Mouse (Mus musculus) mesoderm, embryonic 11.5 days (tissue): ENCODE measurements around the gene Klk13.

Source experiments
- DNase-seq: peaks from one replicate; pipeline ENCODE4 v3.0.0-alpha.2; 2012; ENCODE audit warnings: low read depth, low spot score

The Klk13 gene

DNA sequence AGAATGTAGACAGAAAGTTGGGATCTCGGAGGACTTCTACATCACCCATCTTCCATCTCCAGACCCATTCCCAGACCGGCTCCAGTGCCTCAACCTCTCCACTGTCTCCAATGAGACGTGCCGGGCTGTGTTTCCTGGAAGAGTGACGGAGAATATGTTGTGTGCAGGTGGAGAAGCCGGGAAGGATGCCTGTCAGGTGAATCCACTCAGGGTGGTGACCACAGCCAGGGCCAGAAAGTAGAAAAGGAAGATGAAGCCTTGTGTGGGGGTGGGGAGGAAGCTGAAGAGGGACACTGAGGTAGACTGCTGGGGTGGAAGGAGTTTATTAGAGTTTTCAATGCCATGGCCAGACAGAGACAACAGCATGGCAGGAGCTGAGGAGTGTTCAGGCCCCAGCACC is 59.5 kb downstream of the Klk13 start:
- DNase-seq, result no peak

GRCm38 (mm10) chr7:43772901-43773300 is 60.5 kb downstream of the Klk13 start:
- DNase-seq, result no peak

DNA sequence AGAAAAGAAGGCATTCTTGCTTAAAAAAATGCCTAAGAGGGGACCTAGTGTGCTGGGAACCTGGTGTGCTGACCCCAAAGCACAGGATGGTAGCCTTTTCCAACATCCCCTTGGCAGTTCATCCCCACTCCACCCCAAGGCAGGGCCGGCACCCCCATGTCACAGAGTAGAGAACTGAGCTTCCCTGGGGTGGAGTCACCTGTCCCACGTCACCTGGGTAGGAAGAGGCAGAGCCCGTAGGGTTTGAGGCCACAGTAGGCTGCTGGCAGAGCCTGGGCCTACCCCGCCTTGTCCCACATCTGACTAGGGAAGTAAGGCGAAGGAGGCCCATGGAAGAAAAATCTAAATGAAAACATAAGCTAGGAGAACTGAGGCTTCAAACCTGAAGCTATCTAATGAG is 62.0 kb downstream of the Klk13 start, which contains the start of gene Klk11:
Gene Klk11 (plus strand): TSS at position 241 of the 400 bp plus-strand sequence.
- DNase-seq, result no peak

DNA sequence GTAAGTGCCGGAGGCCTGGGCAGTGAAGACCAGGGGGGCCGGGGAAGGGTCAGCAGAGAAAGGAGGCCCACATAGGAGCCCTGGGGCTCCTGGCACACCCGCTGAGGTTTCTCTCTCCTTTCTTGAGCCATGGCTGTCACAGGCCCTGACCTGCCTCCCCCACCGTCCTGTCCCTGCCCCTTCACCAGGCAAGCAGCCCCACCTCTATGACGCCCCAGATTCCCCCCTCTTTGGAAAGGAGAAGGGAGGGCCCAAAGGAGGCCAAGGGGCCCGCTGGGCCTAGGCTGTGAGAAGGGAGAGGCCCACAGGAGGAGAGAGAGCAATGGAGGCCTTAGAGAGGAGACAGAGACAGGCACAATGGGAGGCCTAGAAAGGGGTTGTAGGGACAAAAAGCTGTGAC is 62.4 kb downstream of the Klk13 start:
- DNase-seq, result no peak

DNA sequence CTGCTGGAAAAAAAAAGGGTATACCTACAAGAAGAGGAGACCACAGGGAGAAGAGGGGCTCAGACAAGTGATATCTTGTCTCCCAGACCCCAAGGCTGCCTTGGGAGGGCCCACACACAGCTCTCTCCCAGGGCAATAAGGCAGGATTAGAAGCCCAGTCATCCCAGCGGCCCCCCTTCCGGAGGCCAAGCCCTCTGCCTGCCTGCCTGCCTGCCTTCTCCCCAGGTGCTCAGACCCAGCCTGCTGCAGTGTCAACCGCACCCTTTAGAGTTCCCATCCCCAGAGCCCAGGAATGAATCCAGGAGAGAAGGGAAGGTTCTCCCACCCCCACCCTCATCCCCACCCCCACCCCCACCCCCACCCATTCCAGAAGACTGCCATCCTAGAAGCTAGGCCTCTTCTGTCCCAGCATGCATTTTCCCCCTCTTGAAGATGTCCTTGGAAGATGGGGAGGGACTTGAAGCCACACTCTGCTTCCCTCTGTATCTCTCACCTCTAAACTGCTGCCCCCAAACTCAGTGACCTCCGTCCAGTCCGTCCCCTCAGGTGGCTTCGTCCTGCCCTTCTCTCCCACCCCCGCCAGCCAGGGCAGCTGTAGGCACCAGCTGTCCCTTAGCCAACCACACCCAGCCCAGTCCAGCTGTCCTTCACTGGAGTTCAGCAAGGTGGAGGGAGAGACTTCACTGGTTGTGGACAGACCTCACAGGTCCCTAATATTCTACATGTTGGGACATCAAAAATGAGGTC is 63.1 kb downstream of the Klk13 start:
- DNase-seq, result no peak

DNA sequence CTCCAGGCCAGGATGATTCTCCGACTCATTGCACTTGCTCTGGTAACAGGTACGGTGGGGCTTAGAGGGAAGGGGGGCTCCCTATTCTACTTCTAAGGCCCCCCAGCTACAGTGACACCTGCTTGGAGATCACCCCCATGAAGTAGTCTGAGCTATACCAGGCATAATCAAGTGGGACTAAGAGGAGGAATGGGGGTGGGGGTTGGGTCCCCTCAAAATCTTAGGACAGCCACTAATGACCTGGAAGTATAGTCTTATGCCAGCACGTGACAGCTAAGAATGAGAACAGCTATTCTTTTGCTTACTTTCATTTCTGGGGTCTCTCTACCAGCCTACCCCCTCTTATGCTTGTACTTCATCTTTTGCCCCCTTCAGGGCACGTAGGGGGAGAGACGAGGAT is 64.1 kb downstream of the Klk13 start:
- DNase-seq, result no peak
